Mouse (Mus musculus): ENCODE measurements around the gene Lgalsl. TPM values are rescaled to one million over a fixed set of nuclear protein-coding genes. Genes with fewer than 3 reads are reported as not detected.

The Lgalsl gene
- 14.9 and 15.7 TPM in 2 replicates for total RNA-seq (2012; rRNA removed)

DNA sequence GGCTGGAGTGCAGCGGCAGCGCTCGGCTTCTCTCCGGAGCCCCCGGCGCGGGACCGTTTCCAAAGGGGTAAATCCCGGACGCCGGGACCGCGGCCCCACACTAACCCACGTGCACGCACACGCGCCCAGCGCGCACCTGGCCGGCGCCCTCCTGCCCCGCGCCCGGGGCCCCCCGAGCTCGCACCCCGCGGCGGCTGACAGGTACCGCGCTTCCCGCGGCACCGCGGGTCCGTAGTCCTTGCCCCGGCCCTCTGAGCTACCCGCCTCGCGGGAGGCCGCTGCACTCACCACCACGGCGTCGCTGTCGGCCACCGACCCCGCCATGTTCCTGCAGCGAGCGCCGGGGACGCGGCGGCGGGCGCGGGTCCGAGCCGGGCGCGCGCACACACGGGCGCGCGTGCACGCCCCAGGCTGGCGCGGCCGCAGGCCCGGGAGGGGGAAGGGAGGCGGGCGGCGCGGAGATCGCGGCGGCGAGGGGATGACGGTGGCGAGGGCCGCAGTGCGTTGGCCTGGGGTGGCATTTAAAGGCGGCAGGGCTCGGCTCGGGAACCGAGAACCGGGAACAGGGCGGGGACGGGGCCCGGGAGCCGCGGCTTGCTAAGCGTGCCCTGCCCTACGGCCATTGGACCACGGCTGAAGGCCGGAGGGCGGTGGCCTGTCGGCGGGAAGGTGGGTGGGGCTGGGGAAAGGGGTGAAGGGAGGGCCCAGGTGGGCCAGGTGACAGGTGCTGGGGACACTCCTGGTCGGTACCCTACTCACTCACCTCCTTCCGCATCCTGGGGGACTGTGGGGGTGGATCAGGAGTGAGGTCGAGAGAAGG lies at the start of gene Lgalsl:
Gene Lgalsl (minus strand): TSS at position 371 of the 820 bp plus-strand sequence.
- peak; percentile 50 for DNase-seq (ENCODE audit: low read depth, low spot score)
- H3K9me3 ChIP-seq (ENCODE audit: control insufficient read depth, insufficient read depth, low read depth, low read length) = no peaks in the 10 kb centered on the region
- H3K27ac ChIP-seq (ENCODE audit: insufficient read depth, low read depth, low read length, poor library complexity, severe bottlenecking) = no peak within 1 kb of the TSS
- TF ChIP-seq ZC3H11A (IDR thresholded peaks at IDR 0.05; ENCODE audit: borderline replicate concordance, low read depth, low read length) (no peak), MAFK (IDR thresholded peaks at IDR 0.05; ENCODE audit: insufficient read depth, low read depth, low read length) (no peak), ZNF384 (IDR thresholded peaks at IDR 0.05; ENCODE audit: low read depth, low read length) (no peak), CHD2 (IDR thresholded peaks at IDR 0.05; ENCODE audit: low read depth, low read length) (no peak), HCFC1 (IDR thresholded peaks at IDR 0.05; ENCODE audit: borderline replicate concordance, insufficient read depth, low read length) (no peak; the same call in 1 of the 2 replicates)
- H3K9ac ChIP-seq (ENCODE audit: insufficient read depth, low read depth, low read length, poor library complexity, severe bottlenecking) = peak within 1 kb of the TSS; percentile 81
- in situ Hi-C loops (cut with MboI; ENCODE audit: low sequenced_read_pairs in 2 of 2, unreplicated experiment in 2 of 2) = no loop called here
- H3K4me1 ChIP-seq (ENCODE audit: control insufficient read depth in 2 of 2, insufficient read depth in 2 of 2, low read length in 2 of 2, poor library complexity in 1 of 2) = peaks cover 2 to 6% of the 10 kb centered on the region in 2 experiments; a peak in 2 of 4 replicates
- H3K4me3 ChIP-seq (ENCODE audit: insufficient read depth in 1 of 2, low read depth in 1 of 2, low read length in 2 of 2, poor library complexity in 1 of 2, severe bottlenecking in 1 of 2) = peak within 1 kb of the TSS; percentile 83 to 97
- peaks cover 12% of the 10 kb centered on the region for H3K36me3 ChIP-seq (ENCODE audit: control insufficient read depth, insufficient read depth, low read length, poor library complexity, severe bottlenecking)

DNA sequence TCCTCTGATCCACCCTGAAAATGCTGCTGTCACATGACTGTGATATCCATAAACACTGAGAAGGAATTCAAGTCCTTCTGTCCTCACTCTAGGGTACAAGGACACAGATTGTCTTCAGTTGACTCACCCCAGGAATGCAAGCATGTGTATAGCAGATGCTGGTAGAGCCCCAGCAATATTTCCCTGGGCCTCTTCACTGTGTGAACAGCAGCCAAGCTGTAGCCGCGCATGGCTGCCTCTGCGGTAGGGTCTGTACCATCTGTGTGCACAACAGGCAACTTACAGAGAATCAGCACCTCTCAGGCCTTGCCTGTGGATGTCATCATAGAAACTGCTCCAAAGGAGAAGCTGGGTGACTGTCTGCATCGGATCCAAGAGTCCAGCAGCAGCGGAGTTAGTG lies 47.8 kb upstream of the Lgalsl start:
- no peak for DNase-seq (ENCODE audit: low read depth, low spot score)
- no peak for TF ChIP-seq HCFC1 (IDR thresholded peaks at IDR 0.05; ENCODE audit: borderline replicate concordance, insufficient read depth, low read length)
- no peak for TF ChIP-seq ZC3H11A (IDR thresholded peaks at IDR 0.05; ENCODE audit: borderline replicate concordance, low read depth, low read length)
- no peak for TF ChIP-seq CHD2 (IDR thresholded peaks at IDR 0.05; ENCODE audit: low read depth, low read length)
- no peak for TF ChIP-seq MAFK (IDR thresholded peaks at IDR 0.05; ENCODE audit: insufficient read depth, low read depth, low read length)
- no peak for TF ChIP-seq ZNF384 (IDR thresholded peaks at IDR 0.05; ENCODE audit: low read depth, low read length)
- in situ Hi-C loops (cut with MboI; ENCODE audit: low sequenced_read_pairs in 2 of 2, unreplicated experiment in 2 of 2) = no loop called here
- Histone ChIP-seq H3K9ac (ENCODE audit: insufficient read depth, low read depth, low read length, poor library complexity, severe bottlenecking) (no peak overlapping the region), H3K4me1 (ENCODE audit: control insufficient read depth in 2 of 2, insufficient read depth in 2 of 2, low read length in 2 of 2, poor library complexity in 1 of 2) (peaks cover 3 to 10% of the 10 kb centered on the region in 2 experiments; a peak in 1 of 4 replicates), H3K36me3 (ENCODE audit: control insufficient read depth, insufficient read depth, low read length, poor library complexity, severe bottlenecking) (no peaks in the 10 kb centered on the region), H3K4me3 (ENCODE audit: insufficient read depth in 1 of 2, low read depth in 1 of 2, low read length in 2 of 2, poor library complexity in 1 of 2, severe bottlenecking in 1 of 2) (no peak overlapping the region), H3K27ac (ENCODE audit: insufficient read depth, low read depth, low read length, poor library complexity, severe bottlenecking) (no peak overlapping the region), H3K9me3 (ENCODE audit: control insufficient read depth, insufficient read depth, low read depth, low read length) (no peaks in the 10 kb centered on the region)

DNA sequence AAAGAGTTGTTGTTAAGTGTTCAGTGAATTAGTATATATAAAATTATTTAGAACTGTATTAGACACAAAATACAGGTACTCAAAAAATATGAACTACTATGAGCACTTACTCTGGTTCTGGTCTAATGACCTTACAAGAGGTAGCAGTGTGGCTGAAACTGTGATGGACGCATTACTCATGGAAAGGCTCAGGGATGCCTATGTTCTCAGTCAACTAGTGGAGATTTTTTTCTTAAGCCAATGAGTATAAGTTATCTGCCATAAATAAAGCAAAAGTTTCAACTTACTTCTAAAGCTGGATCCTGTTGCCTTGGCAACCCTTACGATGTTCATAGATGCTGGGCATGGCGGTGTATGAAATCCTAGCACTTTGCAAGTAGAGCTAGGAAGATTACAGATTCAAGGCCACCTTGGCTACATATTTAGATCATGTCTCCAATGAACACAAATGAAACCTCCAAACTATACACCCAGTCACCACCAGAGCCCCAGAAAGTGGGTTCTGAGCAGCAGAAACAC lies 46.8 kb upstream of the Lgalsl start:
- Histone ChIP-seq H3K9ac (ENCODE audit: insufficient read depth, low read depth, low read length, poor library complexity, severe bottlenecking) (no peak overlapping the region), H3K27ac (ENCODE audit: insufficient read depth, low read depth, low read length, poor library complexity, severe bottlenecking) (no peak overlapping the region), H3K9me3 (ENCODE audit: control insufficient read depth, insufficient read depth, low read depth, low read length) (no peaks in the 10 kb centered on the region), H3K36me3 (ENCODE audit: control insufficient read depth, insufficient read depth, low read length, poor library complexity, severe bottlenecking) (no peaks in the 10 kb centered on the region), H3K4me1 (ENCODE audit: control insufficient read depth in 2 of 2, insufficient read depth in 2 of 2, low read length in 2 of 2, poor library complexity in 1 of 2) (peaks cover 0 to 7% of the 10 kb centered on the region in 2 experiments; a peak in 1 of 4 replicates), H3K4me3 (ENCODE audit: insufficient read depth in 1 of 2, low read depth in 1 of 2, low read length in 2 of 2, poor library complexity in 1 of 2, severe bottlenecking in 1 of 2) (no peak overlapping the region)
- TF ChIP-seq ZNF384 (IDR thresholded peaks at IDR 0.05; ENCODE audit: low read depth, low read length) (no peak), CHD2 (IDR thresholded peaks at IDR 0.05; ENCODE audit: low read depth, low read length) (no peak), HCFC1 (IDR thresholded peaks at IDR 0.05; ENCODE audit: borderline replicate concordance, insufficient read depth, low read length) (no peak), MAFK (IDR thresholded peaks at IDR 0.05; ENCODE audit: insufficient read depth, low read depth, low read length) (no peak), ZC3H11A (IDR thresholded peaks at IDR 0.05; ENCODE audit: borderline replicate concordance, low read depth, low read length) (no peak)
- no peak for DNase-seq (ENCODE audit: low read depth, low spot score)
- in situ Hi-C loops (cut with MboI; ENCODE audit: low sequenced_read_pairs in 2 of 2, unreplicated experiment in 2 of 2) = no loop called here

DNA sequence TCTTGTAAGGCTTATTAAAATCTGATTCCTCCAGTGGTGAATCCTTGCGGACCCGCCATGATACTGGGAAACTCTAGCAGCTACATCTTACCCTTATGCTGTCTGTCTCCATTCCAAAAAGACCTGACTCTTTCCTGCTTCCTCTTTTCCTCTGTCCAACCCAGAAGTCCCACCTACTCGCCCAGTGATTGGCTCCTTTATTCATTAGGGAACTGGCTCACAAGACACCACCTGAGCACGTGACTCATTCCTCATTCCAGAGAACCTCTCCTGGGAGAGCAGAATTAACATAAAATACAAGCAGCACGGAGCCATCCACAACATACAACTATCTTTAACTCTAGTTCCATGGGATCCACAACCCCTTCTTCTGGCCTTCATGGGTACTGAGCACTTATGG lies 42.5 kb upstream of the Lgalsl start:
- H3K4me3 ChIP-seq (ENCODE audit: insufficient read depth in 1 of 2, low read depth in 1 of 2, low read length in 2 of 2, poor library complexity in 1 of 2, severe bottlenecking in 1 of 2) = peak overlapping the region in 1 of 2 experiments; percentile 43; a peak in 2 of 4 replicates
- in situ Hi-C loops (cut with MboI; ENCODE audit: low sequenced_read_pairs in 2 of 2, unreplicated experiment in 2 of 2) = no loop called here
- peak overlapping the region; percentile 68; the same call in 1 of the 2 replicates for H3K9ac ChIP-seq (ENCODE audit: insufficient read depth, low read depth, low read length, poor library complexity, severe bottlenecking)

More for the DNA sequence above, 42.5 kb upstream of the Lgalsl start:
- Histone ChIP-seq H3K9me3 (ENCODE audit: control insufficient read depth, insufficient read depth, low read depth, low read length) (no peaks in the 10 kb centered on the region), H3K36me3 (ENCODE audit: control insufficient read depth, insufficient read depth, low read length, poor library complexity, severe bottlenecking) (no peaks in the 10 kb centered on the region), H3K4me1 (ENCODE audit: control insufficient read depth in 2 of 2, insufficient read depth in 2 of 2, low read length in 2 of 2, poor library complexity in 1 of 2) (peaks cover 0 to 3% of the 10 kb centered on the region in 2 experiments; a peak in 1 of 4 replicates), H3K27ac (ENCODE audit: insufficient read depth, low read depth, low read length, poor library complexity, severe bottlenecking) (no peak overlapping the region)
- DNase-seq (ENCODE audit: low read depth, low spot score) = peak; percentile 24
- TF ChIP-seq ZNF384 (IDR thresholded peaks at IDR 0.05; ENCODE audit: low read depth, low read length) (no peak), HCFC1 (IDR thresholded peaks at IDR 0.05; ENCODE audit: borderline replicate concordance, insufficient read depth, low read length) (no peak)

Measured in ES-E14 (cell line).